Mouse (Mus musculus) liver, postnatal 0 days (tissue): ENCODE measurements around the gene Siah3. TPM values are rescaled to one million over a fixed set of nuclear protein-coding genes. Genes with fewer than 3 reads are reported as not detected.
A peak's percentile ranks its signal among the peaks of the same experiment; 100 is the strongest.

ENCODE experiments used
- ATAC-seq: fragments of 200-750 bp; cut with Nextera tagmentation; 2 replicates; pipeline ENCODE4 v1.8.0; 2017; ENCODE audit warnings: mild to moderate bottlenecking, moderate library complexity
- DNase-seq: peaks from one replicate; pipeline ENCODE4 v3.0.0-alpha.2; 2016
- H3K27ac ChIP-seq: fragments of 300-500 bp; sonication (generic); 2 replicates; pipeline ENCODE4 v1.5.1; 2014; ENCODE audit warnings: antibody characterized with exemption, moderate library complexity, mild to moderate bottlenecking, low read depth
- H3K27me3 ChIP-seq: fragments of 300-500 bp; sonication (generic); 2 replicates; pipeline ENCODE4 v1.6.1; 2014; ENCODE audit warnings: low read length, control low read depth, mixed read lengths; ENCODE audit not compliant: insufficient read depth
- H3K36me3 ChIP-seq: fragments of 300-500 bp; sonication (generic); replicated peaks from 2 replicates; pipeline ENCODE4 v1.6.1; 2014; ENCODE audit warnings: mild to moderate bottlenecking, control low read depth, low read length, moderate library complexity, mixed read lengths; ENCODE audit not compliant: insufficient read depth
- H3K4me1 ChIP-seq: fragments of 300-500 bp; sonication (generic); 2 replicates; pipeline ENCODE4 v1.6.1; 2014; ENCODE audit warnings: antibody characterized with exemption, mild to moderate bottlenecking, control low read depth; ENCODE audit not compliant: insufficient read depth
- H3K4me2 ChIP-seq: fragments of 300-500 bp; sonication (generic); 2 replicates; pipeline ENCODE4 v1.6.1; 2014; ENCODE audit warnings: low read depth, mild to moderate bottlenecking, low read length, moderate library complexity, mixed read lengths
- H3K4me3 ChIP-seq: fragments of 300-500 bp; sonication (generic); 2 replicates; pipeline ENCODE4 v1.5.1; 2014; ENCODE audit warnings: low read depth, low read length
- H3K9ac ChIP-seq: fragments of 300-500 bp; sonication (generic); replicated peaks from 2 replicates; pipeline ENCODE4 v1.6.1; 2014; ENCODE audit warnings: mild to moderate bottlenecking, moderate library complexity
- H3K9me3 ChIP-seq: fragments of 300-500 bp; sonication (generic); 2 replicates; pipeline ENCODE4 v1.6.1; 2016; ENCODE audit warnings: mild to moderate bottlenecking, control low read depth, low read length, mixed read lengths
- CTCF ChIP-seq: sonication (generic); IDR thresholded peaks from 2 replicates; pipeline ENCODE4 v1.5.1; 2016; ENCODE audit warnings: antibody characterized with exemption, low read depth
- EP300 ChIP-seq: IDR thresholded peaks from 2 replicates; pipeline ENCODE4 v1.6.1; 2016; ENCODE audit warnings: antibody characterized with exemption, low read depth, mild to moderate bottlenecking
- WGBS: fragments of 180-500 bp; shearing (Covaris S2); extraction: QIAGEN DNeasy Blood & Tissue Kit; methylation state at CpG from one replicate; pipeline ENCODE4 v1.1.7; 2014; ENCODE audit not compliant: insufficient replicate concordance; 5-methylcytosine and 5-hydroxymethylcytosine counted together
- polyA plus RNA-seq: library from polyadenylated mRNA; unstranded; fragments of >200 nt; fragmentation: Nextera tagmentation; extraction: Ambion mirVana; gene quantifications from 2 replicates; pipeline ENCODE4 v1.2.1, GENCODE M21; 2015

Siah3 gene
- polyA plus RNA-seq, 1 experiment from 2014 or later: 0.02 TPM

GRCm38 (mm10) chr14:75524648-75525047, 68.9 kb downstream of the Siah3 start:
- Histone ChIP-seq H3K4me2 (no peak overlapping the region), H3K4me3 (no peak overlapping the region), H3K9me3 (no peaks in the 10 kb centered on the region), H3K4me1 (no peaks in the 10 kb centered on the region; the same call in 1 of the 2 replicates), H3K27ac (no peak overlapping the region), H3K9ac (no peak overlapping the region), H3K36me3 (no peaks in the 10 kb centered on the region), H3K27me3 (no peaks in the 10 kb centered on the region)
- TF ChIP-seq EP300 (peak; percentile 95), CTCF (no peak)
- WGBS: 59% methylated on average over 2 of the region's 2 CpGs
- ATAC-seq (peak; percentile 56; the same call in 1 of the 2 replicates), DNase-seq (no peak)

- TF ChIP-seq CTCF (no peak), EP300 (no peak)
- no peaks in the 10 kb centered on the region for H3K27me3 ChIP-seq
- 0 out of 2 replicates have a peak overlapping the region, but pooled peaks have one; percentile 10 for H3K4me3 ChIP-seq
- H3K4me1 ChIP-seq: no peaks in the 10 kb centered on the region; the same call in 1 of the 2 replicates
- no peak for DNase-seq
- peak overlapping the region; percentile 35 for H3K4me2 ChIP-seq
- H3K9ac ChIP-seq: no peak overlapping the region
- no peaks in the 10 kb centered on the region for H3K36me3 ChIP-seq
- no peaks in the 10 kb centered on the region for H3K9me3 ChIP-seq
- ATAC-seq: no peak
- H3K27ac ChIP-seq: no peak overlapping the region
- 72% methylated on average over 29 of the region's 29 CpGs for WGBS
Measured at GRCm38 (mm10) chr14:75525376-75526145, 69.8 kb downstream of the Siah3 start.

DNA sequence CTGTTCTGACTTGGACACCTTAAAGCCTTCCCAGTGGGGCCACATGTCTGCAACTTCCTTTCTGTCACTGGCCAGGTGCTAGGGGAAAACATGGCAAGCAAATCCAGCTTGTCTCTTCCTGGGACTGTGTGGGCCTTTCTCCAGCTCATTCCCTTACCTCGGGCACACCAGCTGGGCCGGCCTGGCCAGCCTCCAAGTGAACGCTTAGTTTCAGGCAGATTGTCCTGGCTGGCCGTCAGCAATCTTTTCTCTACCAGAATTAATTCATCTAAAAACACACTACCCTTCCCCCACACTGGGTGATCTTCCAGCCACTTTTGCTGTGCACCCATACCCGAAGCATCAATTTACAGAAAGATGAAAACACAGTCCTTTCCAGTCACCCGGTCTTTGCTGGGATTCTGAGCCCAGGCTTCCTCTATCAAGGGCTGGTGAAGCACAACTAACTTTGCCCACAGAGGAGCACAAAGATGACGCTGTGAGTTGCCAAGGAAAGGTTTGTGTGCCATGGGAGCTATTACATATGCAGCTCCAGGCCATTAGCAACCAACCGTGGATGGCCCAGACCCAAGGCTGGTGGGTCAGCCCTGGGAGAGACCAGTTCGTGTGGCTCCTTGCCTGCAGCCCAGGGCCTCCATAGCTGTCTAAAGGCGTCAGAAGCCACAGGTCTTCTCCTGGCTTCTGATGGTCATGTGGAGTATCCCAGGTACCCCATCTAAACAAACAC, 71.8 kb downstream of the Siah3 start:
- H3K36me3 ChIP-seq: no peaks in the 10 kb centered on the region
- no peaks in the 10 kb centered on the region; the same call in 1 of the 2 replicates for H3K4me1 ChIP-seq
- ATAC-seq (no peak), DNase-seq (no peak)
- H3K27me3 ChIP-seq: no peaks in the 10 kb centered on the region
- no peak overlapping the region for H3K4me2 ChIP-seq
- H3K27ac ChIP-seq: no peak overlapping the region
- no peak overlapping the region for H3K9ac ChIP-seq
- H3K4me3 ChIP-seq: no peak overlapping the region
- no peak for TF ChIP-seq EP300
- no peak for TF ChIP-seq CTCF
- 74% methylated on average over 10 of the region's 10 CpGs for WGBS
- H3K9me3 ChIP-seq: no peaks in the 10 kb centered on the region

GRCm38 (mm10) chr14:75530815-75531353, 75.1 kb downstream of the Siah3 start:
- H3K4me1 ChIP-seq: no peaks in the 10 kb centered on the region
- DNase-seq (no peak), ATAC-seq (no peak)
- WGBS: 76% methylated on average over 7 of the region's 7 CpGs
- no peak overlapping the region for H3K9ac ChIP-seq
- H3K4me2 ChIP-seq: no peak overlapping the region
- H3K4me3 ChIP-seq: no peak overlapping the region
- H3K27ac ChIP-seq: no peak overlapping the region
- H3K36me3 ChIP-seq: no peaks in the 10 kb centered on the region
- H3K9me3 ChIP-seq: no peaks in the 10 kb centered on the region
- TF ChIP-seq CTCF (no peak), EP300 (no peak)
- H3K27me3 ChIP-seq: no peaks in the 10 kb centered on the region

GRCm38 (mm10) chr14:75539205-75539604, 83.4 kb downstream of the Siah3 start:
- DNase-seq (no peak), ATAC-seq (no peak)
- peaks cover 4% of the 10 kb centered on the region; the same call in 1 of the 2 replicates for H3K4me1 ChIP-seq
- TF ChIP-seq CTCF (no peak), EP300 (0 out of 2 replicates have a peak, but pooled peaks have one; percentile 26)
- 30% methylated on average over 2 of the region's 2 CpGs for WGBS
- no peak overlapping the region for H3K9ac ChIP-seq
- H3K9me3 ChIP-seq: no peaks in the 10 kb centered on the region
- H3K4me3 ChIP-seq: no peak overlapping the region
- H3K4me2 ChIP-seq: no peak overlapping the region
- no peaks in the 10 kb centered on the region for H3K36me3 ChIP-seq
- no peaks in the 10 kb centered on the region for H3K27me3 ChIP-seq
- no peak overlapping the region for H3K27ac ChIP-seq
